Comparison of ENCODE assay signal across 19 mouse cellular contexts in the genomic region with DNA sequence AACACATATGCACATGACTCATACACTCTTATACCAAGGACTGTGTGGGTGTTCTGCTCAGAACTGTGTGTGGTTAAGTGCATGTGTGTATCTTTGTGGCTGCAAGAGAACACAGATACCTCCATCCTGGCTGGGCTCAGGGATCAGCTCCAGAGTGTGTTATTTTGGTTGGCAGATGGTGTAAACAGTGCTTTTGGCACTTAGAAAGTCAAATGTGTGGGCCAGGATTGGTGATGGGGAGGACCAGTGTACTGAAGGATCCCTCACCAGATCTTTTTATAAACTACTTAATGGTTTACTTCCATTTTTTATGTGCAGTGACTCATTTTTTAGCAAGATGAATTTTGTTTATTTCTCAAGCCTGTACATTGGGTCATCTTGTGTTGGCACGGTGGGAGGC. TPM values are rescaled to one million over a fixed set of nuclear protein-coding genes. Genes with fewer than 3 reads are reported as not detected.
DNase-seq lines count a peak whose midpoint lies in the region; ATAC-seq lines count a peak whose summit lies in the region.
"Had no signal": no experiment of that assay in that cellular context is flagged by ENCODE, and none has a peak within 500 bp of the region (broad histone marks: within the 10 kb centered on the region; RNA-seq: fewer than 3 reads in every experiment).

No protein-coding gene starts in this region.

- peak; percentile 27 to 30 for DNase-seq in cerebellum, adult 18-20 months
- no peak for DNase-seq in cerebellum, postnatal 4 days (ENCODE audit: low spot score in 2 of 2)
- peak; percentile 14 for DNase-seq in layer of hippocampus, adult 9-11 months
- DNase-seq in layer of hippocampus, adult 11-12 months (ENCODE audit: low spot score), result no peak
- DNase-seq in cerebellum, postnatal 10 days, result peak; percentile 35 to 41
- DNase-seq: adrenal gland, adult 2 months; adrenal gland, postnatal 25 days; forebrain, postnatal 0 days; gastrocnemius, postnatal 25 days; heart, adult 18-20 months; heart, postnatal 14 days; kidney, adult 18-20 months had no signal

- no peak for ATAC-seq in monocyte, adult 5-6 weeks (replicated peaks; ENCODE audit: insufficient number of reproducible peaks, low FRiP score, low TSS enrichment, poor library complexity, severe bottlenecking)
- no peak for ATAC-seq in granulocyte monocyte progenitor cell, adult 5-6 weeks (replicated peaks; ENCODE audit: poor library complexity, severe bottlenecking)
- ATAC-seq: forebrain, embryonic 13.5 days; forebrain, postnatal 0 days; hindbrain, postnatal 0 days had no signal

RNA-seq across cellular contexts. Expression of a gene that starts 26.2 kb away (rescaled TPM):
- 2.3 TPM in 1 of 3 replicates, not detected in the others for total RNA-seq in monocyte, adult 5-6 weeks (2017)
- total RNA-seq in granulocyte monocyte progenitor cell, adult 5-6 weeks (2014; fragmentation: Nextera tagmentation), result not detected in 2 replicates
- total RNA-seq in granulocyte monocyte progenitor cell, adult 5-6 weeks (2017), result not detected in 2 replicates
- total RNA-seq: adrenal gland, adult 2 months; adrenal gland, postnatal 25 days; CH12.LX; forebrain, postnatal 0 days; gastrocnemius, adult 18-20 months; heart, adult 18-20 months; heart, postnatal 14 days; hematopoietic stem cell, adult 5-6 weeks; hindbrain, postnatal 0 days had no signal

Comparison
In these comparisons a context has a peak if more than half of its experiments do, and no peak if none do; other contexts are left out.
1. DNase-seq: peak in cerebellum, adult 18-20 months (2 of 2), layer of hippocampus, adult 9-11 months (single experiment) and cerebellum, postnatal 10 days (2 of 2); none in cerebellum, postnatal 4 days (0 of 2) and layer of hippocampus, adult 11-12 months (single experiment).